Mouse (Mus musculus) limb, embryonic 15.5 days (tissue): ENCODE data around the gene Clip2. TPM values are rescaled to one million over a fixed set of nuclear protein-coding genes. Genes with fewer than 3 reads are reported as not detected.

ENCODE experiments used
- ATAC-seq: fragments of 200-750 bp; cut with Nextera tagmentation; 2 replicates; pipeline ENCODE4 v1.8.0; 2017; ENCODE audit warnings: low read depth, moderate TSS enrichment; ENCODE audit not compliant: insufficient number of reproducible peaks, low FRiP score, low TSS enrichment
- H3K27ac ChIP-seq: fragments of 300-500 bp; sonication (generic); 2 replicates; pipeline ENCODE4 v1.5.1; 2015; ENCODE audit warnings: moderate library complexity, mild to moderate bottlenecking, inconsistent platforms
- H3K27me3 ChIP-seq: fragments of 300-500 bp; sonication (generic); 2 replicates; pipeline ENCODE4 v1.6.1; 2015; ENCODE audit warnings: inconsistent platforms
- H3K36me3 ChIP-seq: fragments of 300-500 bp; sonication (generic); 2 replicates; pipeline ENCODE4 v1.6.1; 2015; ENCODE audit warnings: inconsistent platforms
- H3K4me1 ChIP-seq: fragments of 300-500 bp; sonication (generic); 2 replicates; pipeline ENCODE4 v1.6.1; 2015; ENCODE audit warnings: inconsistent platforms
- H3K4me2 ChIP-seq: fragments of 300-500 bp; sonication (generic); 2 replicates; pipeline ENCODE4 v1.6.1; 2015; ENCODE audit warnings: mild to moderate bottlenecking, inconsistent platforms
- H3K4me3 ChIP-seq: fragments of 300-500 bp; sonication (generic); 2 replicates; pipeline ENCODE4 v1.5.1; 2015; ENCODE audit warnings: mild to moderate bottlenecking, inconsistent platforms
- H3K9ac ChIP-seq: fragments of 300-500 bp; sonication (generic); 2 replicates; pipeline ENCODE4 v1.6.1; 2015; ENCODE audit warnings: inconsistent platforms
- H3K9me3 ChIP-seq: fragments of 300-500 bp; sonication (generic); 2 replicates; pipeline ENCODE4 v1.6.1; 2016; ENCODE audit warnings: inconsistent platforms
- WGBS: fragments of 180-500 bp; shearing (Covaris S2); methylation state at CpG from one replicate; pipeline ENCODE4 v1.1.7; 2015; 5-methylcytosine and 5-hydroxymethylcytosine counted together
- polyA plus RNA-seq: library from polyadenylated mRNA; unstranded; fragments of >200 nt; fragmentation: Nextera tagmentation; extraction: Ambion mirVana; gene quantifications from 2 replicates; pipeline ENCODE4 v1.2.1, GENCODE M21; 2015

Gene Clip2
- 3.3 and 3.9 TPM in 2 replicates for polyA plus RNA-seq

DNA sequence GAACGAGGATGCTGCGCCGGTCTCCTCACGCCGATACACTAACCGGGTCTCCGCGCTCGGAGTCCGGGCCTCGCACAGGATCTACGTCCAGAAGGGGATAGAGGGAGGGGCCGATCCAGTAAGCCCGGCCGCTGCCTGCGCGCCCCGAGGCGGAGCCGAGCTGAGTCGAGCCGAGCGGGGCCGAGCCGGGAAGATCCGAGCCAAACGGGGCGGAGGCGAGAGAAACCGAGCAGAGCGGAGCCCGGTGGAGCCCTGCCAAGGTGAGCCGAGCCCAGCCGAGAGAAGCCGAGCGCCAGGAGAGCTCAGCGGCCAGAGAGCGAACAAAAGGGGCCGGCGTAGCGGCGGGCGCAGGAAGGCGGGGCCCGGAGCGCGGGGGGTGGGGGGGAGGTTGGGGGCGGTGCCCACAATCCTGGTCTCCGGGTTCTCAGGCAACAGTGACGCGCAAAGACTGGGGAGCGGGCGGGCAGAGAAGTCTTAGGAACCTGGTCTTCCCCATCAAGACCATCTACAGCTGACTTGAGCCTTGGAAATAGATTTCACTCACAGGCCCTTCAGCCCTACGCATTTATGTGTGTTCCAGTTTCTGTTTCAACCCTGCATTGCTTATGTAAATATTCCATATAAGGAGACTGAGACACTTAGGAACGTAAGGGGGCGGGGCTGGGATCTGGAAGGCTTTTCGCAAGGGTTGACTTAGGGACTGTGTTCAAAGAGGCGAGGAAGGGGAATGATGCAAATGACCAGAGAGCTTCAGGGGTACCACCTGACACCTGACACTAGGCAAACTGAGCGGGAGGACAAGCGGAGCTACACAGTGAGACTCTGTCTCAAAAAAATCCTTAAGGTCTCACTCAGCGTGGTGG lies at the start of gene Clip2:
Gene Clip2 (minus strand): TSS at position 325 of the 863 bp plus-strand sequence.
- Histone ChIP-seq H3K9ac (peak within 1 kb of the TSS; percentile 87), H3K27me3 (no peaks in the 10 kb centered on the region), H3K9me3 (no peaks in the 10 kb centered on the region), H3K36me3 (no peaks in the 10 kb centered on the region), H3K4me3 (peak within 1 kb of the TSS; percentile 82), H3K27ac (peak within 1 kb of the TSS; percentile 96), H3K4me2 (peak within 1 kb of the TSS; percentile 90), H3K4me1 (peaks cover 38% of the 10 kb centered on the region)
- peak; percentile 94 for ATAC-seq
- 1% methylated on average over 58 of the region's 61 CpGs for WGBS

DNA sequence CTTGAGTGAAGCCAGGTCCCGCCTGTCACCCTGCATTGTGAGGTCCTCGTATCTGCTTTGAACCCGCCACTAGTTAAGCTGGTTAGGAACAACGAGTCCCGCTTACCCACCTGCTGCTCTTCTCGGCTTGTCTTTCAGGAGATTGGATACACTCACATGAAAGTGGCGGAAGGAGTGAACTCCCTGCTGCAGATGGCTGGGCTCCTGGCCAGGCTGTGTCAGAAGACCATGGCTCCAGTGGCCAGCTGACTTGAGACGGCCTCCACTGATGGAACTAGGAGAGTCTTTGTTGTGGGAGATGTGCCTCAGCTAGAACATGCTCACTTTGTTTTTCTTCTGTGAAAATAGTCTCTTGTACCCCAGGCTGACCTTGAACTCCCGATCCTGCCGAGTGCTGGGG lies 45.5 kb upstream of the Clip2 start:
- no peaks in the 10 kb centered on the region for H3K27me3 ChIP-seq
- no peaks in the 10 kb centered on the region for H3K9me3 ChIP-seq
- H3K9ac ChIP-seq = no peak overlapping the region
- no peak overlapping the region for H3K4me2 ChIP-seq
- ATAC-seq = no peak
- 82% methylated on average over 10 of the region's 10 CpGs for WGBS
- peaks cover 70% of the 10 kb centered on the region for H3K36me3 ChIP-seq
- H3K27ac ChIP-seq = no peak overlapping the region
- no peak overlapping the region for H3K4me3 ChIP-seq
- 0 out of 2 replicates have a peak, but pooled peaks cover 5% of the 10 kb centered on the region for H3K4me1 ChIP-seq

DNA sequence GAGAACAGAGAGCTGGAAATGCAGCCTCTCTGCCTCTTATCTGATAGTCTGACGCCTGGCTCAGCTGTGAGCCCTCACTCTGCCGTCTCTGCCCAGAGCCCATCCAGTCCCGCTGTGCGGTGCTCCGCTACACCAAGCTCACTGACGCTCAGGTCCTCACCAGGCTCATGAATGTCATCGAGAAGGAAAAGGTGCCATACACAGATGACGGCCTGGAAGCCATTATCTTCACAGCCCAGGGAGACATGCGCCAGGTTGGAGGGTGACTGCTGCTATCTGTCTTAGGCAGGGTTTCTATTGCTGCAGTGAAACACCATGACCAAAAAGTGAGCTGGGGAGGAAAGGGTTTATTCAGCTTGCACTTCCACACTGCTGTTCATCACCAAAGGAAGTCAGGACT lies 40.9 kb upstream of the Clip2 start:
- Histone ChIP-seq H3K4me2 (no peak overlapping the region), H3K36me3 (peaks cover 93% of the 10 kb centered on the region), H3K27ac (no peak overlapping the region), H3K4me3 (no peak overlapping the region), H3K27me3 (no peaks in the 10 kb centered on the region), H3K9ac (no peak overlapping the region), H3K4me1 (no peaks in the 10 kb centered on the region), H3K9me3 (no peaks in the 10 kb centered on the region)
- ATAC-seq = no peak
- 88% methylated on average over 9 of the region's 9 CpGs for WGBS

DNA sequence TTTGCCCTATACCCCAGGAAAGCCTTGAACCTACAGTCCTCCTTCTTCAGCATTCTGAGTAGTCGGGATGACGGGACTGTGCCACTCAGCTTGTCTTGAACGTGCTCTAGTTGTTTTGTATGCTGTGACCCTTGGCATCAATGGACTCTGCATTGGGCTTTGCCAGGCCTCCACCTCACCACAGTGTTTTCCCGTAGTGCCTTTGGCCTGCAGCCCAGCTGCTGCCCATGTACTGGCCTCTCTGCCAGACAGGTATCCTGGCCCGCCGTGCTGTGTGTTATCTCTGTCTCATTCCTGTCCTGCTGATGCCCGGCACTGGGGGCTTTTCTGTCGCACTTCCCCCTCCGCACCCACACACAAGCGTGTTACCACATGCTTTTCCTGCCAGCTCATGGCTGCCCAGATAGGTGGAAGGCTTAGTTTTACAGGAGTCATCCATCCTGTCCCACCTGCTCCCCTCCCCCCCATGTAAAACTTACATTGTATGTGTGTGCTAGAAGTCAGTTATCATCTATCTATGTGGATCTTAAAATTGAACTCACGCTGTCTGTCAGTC lies 39.9 kb upstream of the Clip2 start:
- Histone ChIP-seq H3K4me1 (no peaks in the 10 kb centered on the region), H3K36me3 (peaks cover 89% of the 10 kb centered on the region), H3K4me3 (no peak overlapping the region), H3K27me3 (no peaks in the 10 kb centered on the region), H3K9me3 (no peaks in the 10 kb centered on the region), H3K9ac (no peak overlapping the region), H3K4me2 (no peak overlapping the region), H3K27ac (no peak overlapping the region)
- no peak for ATAC-seq
- 86% methylated on average over 11 of the region's 11 CpGs for WGBS

DNA sequence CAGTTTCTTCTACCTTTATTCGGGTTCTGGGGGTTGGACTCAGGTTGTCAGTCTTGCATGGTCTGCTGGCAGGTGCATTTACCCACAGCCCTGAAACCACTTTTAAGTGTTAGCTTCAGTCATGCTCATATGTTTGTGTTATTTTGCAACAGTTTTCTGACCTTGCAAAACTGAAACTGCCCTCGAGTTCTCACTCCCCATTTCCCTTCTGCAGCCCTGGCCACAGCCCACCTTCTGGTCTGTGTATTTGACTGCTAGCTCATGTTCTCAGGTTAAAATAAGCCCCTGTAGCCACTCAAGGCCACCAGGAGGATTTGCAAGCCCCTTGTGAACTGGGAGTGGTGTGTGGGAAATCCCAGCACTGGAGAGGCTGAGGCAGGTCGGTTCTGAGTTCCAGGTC lies 37.7 kb upstream of the Clip2 start:
- Histone ChIP-seq H3K27me3 (no peaks in the 10 kb centered on the region), H3K9me3 (no peaks in the 10 kb centered on the region), H3K4me3 (no peak overlapping the region), H3K27ac (no peak overlapping the region), H3K9ac (no peak overlapping the region), H3K36me3 (peaks cover 75% of the 10 kb centered on the region), H3K4me2 (no peak overlapping the region), H3K4me1 (no peaks in the 10 kb centered on the region)
- no peak for ATAC-seq
- 89% methylated on average over 3 of the region's 3 CpGs for WGBS

DNA sequence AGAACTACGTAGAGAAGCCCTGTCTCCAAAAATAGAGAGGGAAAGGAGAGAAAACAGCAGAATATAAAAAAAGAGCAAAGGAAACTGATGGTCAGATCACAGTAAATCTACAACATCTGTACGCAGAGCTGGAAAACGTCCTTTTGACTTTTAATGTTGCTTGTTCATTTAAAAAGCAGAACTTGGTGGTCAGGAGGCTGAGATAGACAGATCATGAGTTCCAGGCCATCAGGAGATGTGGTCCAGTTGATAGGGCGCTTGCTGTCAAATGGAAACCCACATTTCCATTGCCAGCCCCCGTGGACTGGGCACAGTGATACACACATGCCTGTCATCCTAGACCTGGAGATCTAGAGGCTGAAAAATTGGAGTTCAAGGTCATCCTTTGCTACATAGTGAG lies 32.6 kb upstream of the Clip2 start:
- Histone ChIP-seq H3K4me2 (no peak overlapping the region), H3K4me3 (no peak overlapping the region), H3K27me3 (no peaks in the 10 kb centered on the region), H3K9me3 (no peaks in the 10 kb centered on the region), H3K36me3 (peaks cover 26% of the 10 kb centered on the region), H3K4me1 (peaks cover 11% of the 10 kb centered on the region), H3K9ac (no peak overlapping the region; the same call in 1 of the 2 replicates), H3K27ac (no peak overlapping the region)
- no peak for ATAC-seq
- 91% methylated on average over 5 of the region's 5 CpGs for WGBS

DNA sequence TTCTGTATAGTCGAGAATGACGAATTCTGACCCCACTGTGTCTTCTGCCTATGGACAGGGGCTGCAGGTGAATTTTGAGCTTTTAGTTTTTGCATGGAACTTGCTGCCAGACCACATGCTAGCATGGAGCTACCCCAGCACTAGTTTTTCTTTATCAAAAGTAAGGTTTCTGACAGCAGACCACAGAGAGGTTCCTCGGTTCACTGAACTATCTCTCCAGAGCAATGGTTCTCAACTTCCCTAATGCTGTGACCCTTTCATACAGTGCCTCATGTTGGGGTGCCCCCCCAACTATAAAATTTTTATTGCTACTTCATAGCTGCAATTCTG lies 31.6 kb upstream of the Clip2 start:
- Histone ChIP-seq H3K4me2 (peak overlapping the region; percentile 73; the same call in 1 of the 2 replicates), H3K9ac (no peak overlapping the region)

DNA sequence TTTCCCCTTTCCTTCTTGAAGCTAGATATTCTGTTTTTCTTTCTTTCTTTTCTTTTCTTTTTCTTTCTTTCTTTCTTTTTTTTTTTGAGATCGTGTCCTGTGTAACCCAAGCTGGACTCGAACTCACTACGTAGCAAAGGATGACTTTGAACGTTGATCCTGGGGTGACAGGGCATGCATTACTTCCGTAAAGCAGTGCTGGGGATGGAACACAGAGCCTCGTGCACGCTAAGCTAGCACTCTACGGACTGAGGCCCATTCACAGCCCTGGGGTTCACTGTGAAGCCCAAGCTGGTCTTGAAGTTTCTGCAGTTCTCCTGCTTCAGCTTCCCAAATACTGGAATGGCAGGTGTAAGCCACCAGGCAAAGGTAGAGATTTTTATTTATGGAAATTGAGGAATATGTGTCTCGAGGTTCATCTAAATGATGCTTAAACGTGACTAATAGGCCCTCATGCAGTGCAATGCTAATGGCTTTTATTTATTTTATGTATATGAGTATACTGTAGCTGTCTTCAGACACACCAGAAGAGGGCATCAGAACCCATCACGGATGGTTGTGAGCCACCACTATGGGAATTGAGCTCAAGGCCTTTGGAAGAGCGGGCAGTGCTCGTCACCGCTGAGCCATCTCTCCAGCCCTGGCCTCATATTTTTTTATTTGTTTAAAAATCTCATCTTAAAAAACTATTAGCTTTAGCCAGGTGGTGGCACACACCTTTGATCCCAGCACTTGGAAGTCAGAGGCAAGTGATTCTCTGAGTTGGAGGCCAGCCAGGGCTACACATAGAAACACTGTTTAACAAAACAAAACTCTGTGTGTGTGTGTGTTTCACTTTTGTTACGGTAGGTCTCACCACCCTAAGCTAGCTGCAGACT lies 31.0 kb upstream of the Clip2 start:
- no peak for ATAC-seq
- 26% methylated on average over 15 of the region's 15 CpGs for WGBS
- 0 out of 2 replicates have a peak overlapping the region, but pooled peaks have one; percentile 48 for H3K27ac ChIP-seq

More for the DNA sequence above, 31.6 kb upstream of the Clip2 start:
- Histone ChIP-seq H3K9me3 (no peaks in the 10 kb centered on the region), H3K27me3 (no peaks in the 10 kb centered on the region), H3K36me3 (peaks cover 20% of the 10 kb centered on the region), H3K4me3 (peak overlapping the region; percentile 73), H3K27ac (no peak overlapping the region), H3K4me1 (peaks cover 11% of the 10 kb centered on the region)
- 69% methylated on average over 3 of the region's 3 CpGs for WGBS
- no peak for ATAC-seq

DNA sequence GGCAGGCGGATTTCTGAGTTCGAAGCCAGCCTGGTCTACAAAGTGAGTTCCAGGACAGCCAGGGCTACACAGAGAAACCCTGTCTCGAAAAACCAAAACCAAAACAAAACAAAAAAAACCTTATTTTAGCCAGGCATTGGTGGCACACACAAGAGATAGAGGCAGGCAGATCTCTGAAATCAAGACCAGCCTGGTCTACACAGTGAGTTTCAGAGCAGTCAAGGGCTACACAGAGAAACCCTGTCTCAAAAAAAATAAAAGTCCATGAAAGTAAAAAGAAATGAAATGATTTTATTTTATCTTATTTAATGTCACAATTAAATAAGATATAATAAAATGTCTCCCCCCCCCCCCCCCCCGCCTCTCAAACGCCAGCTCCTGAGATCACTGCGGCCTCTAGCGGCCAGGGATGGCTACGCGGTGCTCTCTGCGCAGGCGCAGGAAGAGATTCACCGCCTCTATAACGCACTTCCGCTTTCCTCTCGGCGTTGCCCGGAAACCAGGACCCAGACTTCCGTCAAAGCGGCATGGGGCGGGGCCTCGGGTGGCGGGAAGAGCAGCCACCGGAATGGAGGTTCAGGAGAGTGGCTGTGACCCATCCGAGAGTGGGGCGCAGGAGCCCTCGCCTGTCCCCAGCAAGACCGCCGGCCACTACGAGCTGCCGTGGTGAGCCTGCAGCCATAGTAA lies 30.1 kb upstream of the Clip2 start:
- H3K4me2 ChIP-seq = peak overlapping the region; percentile 73
- H3K4me1 ChIP-seq = peaks cover 11% of the 10 kb centered on the region

More for the DNA sequence above, 31.0 kb upstream of the Clip2 start:
- Histone ChIP-seq H3K9ac (peak overlapping the region; percentile 85), H3K4me1 (peaks cover 11% of the 10 kb centered on the region), H3K9me3 (no peaks in the 10 kb centered on the region), H3K36me3 (peaks cover 16% of the 10 kb centered on the region; the same call in 1 of the 2 replicates), H3K4me2 (peak overlapping the region; percentile 73), H3K4me3 (peak overlapping the region; percentile 73), H3K27me3 (no peaks in the 10 kb centered on the region)

DNA sequence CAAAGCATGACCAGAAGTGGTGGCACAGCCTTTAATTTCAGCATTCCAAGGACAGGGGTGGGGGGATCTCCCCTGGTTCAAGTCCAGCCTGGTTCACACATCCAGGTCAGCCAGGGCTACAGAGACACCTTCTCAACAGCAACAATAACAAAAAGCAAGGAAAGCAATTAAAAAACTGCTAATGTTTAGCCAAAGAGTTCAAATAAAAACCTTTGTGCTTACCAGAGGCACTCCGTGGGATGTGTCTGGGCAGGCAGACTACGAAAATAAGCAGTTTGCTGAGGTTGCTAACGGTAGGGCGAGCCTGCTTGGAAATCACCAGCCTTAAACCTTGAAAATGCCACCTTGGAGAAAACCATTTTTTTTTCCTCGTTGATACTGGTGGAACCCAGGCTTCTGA lies 28.9 kb upstream of the Clip2 start, which contains the start of gene Rfc2:
Gene Rfc2 (plus strand): TSS at position 221 of the 400 bp plus-strand sequence.
- H3K9me3 ChIP-seq = no peaks in the 10 kb centered on the region
- H3K27me3 ChIP-seq = no peaks in the 10 kb centered on the region
- 59% methylated on average over 5 of the region's 5 CpGs for WGBS
- no peak within 1 kb of the TSS for H3K9ac ChIP-seq
- ATAC-seq = no peak
- H3K4me3 ChIP-seq = no peak within 1 kb of the TSS
- H3K27ac ChIP-seq = no peak within 1 kb of the TSS
- no peaks in the 10 kb centered on the region for H3K36me3 ChIP-seq
- no peak within 1 kb of the TSS for H3K4me2 ChIP-seq
- peaks cover 11% of the 10 kb centered on the region for H3K4me1 ChIP-seq

More for the DNA sequence above, 30.1 kb upstream of the Clip2 start:
- Histone ChIP-seq H3K4me3 (peak overlapping the region; percentile 73), H3K9me3 (no peaks in the 10 kb centered on the region), H3K27ac (0 out of 2 replicates have a peak overlapping the region, but pooled peaks have one; percentile 48), H3K36me3 (peaks cover 10% of the 10 kb centered on the region; the same call in 1 of the 2 replicates), H3K9ac (peak overlapping the region; percentile 85), H3K27me3 (no peaks in the 10 kb centered on the region)
- WGBS = 8% methylated on average over 28 of the region's 30 CpGs
- ATAC-seq = peak; percentile 90

DNA sequence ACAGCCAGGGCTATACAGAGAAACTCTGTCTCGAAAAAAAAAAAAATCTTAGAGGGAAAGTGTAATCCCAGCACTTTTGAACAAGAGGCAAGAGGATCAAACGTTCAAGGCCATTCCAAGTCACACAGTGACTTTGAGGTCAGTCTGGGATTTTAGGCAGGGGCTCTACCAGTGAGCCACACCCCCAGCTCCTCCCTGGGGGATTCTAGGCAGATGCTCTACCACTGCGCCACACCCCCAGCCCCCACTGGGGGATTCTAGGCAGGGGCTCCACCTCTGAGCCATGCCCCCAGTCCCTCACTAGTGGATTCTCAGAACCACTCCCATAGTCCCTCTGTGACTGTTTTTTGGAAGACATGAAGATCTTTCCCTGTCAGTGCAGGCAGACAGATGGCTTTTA lies 26.9 kb upstream of the Clip2 start:
- no peaks in the 10 kb centered on the region for H3K27me3 ChIP-seq
- WGBS = 61% methylated on average over 3 of the region's 3 CpGs
- H3K4me3 ChIP-seq = no peak overlapping the region
- no peaks in the 10 kb centered on the region for H3K36me3 ChIP-seq
- no peaks in the 10 kb centered on the region for H3K9me3 ChIP-seq
- no peak overlapping the region for H3K27ac ChIP-seq
- H3K4me2 ChIP-seq = no peak overlapping the region
- peaks cover 11% of the 10 kb centered on the region for H3K4me1 ChIP-seq
- no peak overlapping the region for H3K9ac ChIP-seq
- no peak for ATAC-seq
